Mouse (Mus musculus) effector memory CD4-positive, alpha-beta T cell, adult 5 months (primary cell): ENCODE measurements around the gene Rpl28. TPM values are rescaled to one million over a fixed set of nuclear protein-coding genes. Genes with fewer than 3 reads are reported as not detected.

Experiments used
- polyA plus RNA-seq: library from polyadenylated mRNA; unstranded; fragments of 100-300 nt; shearing (Covaris generic); gene quantifications from one replicate; pipeline ENCODE4 v1.2.1, GENCODE M21; 2017

The Rpl28 gene
- polyA plus RNA-seq: 251 TPM

DNA sequence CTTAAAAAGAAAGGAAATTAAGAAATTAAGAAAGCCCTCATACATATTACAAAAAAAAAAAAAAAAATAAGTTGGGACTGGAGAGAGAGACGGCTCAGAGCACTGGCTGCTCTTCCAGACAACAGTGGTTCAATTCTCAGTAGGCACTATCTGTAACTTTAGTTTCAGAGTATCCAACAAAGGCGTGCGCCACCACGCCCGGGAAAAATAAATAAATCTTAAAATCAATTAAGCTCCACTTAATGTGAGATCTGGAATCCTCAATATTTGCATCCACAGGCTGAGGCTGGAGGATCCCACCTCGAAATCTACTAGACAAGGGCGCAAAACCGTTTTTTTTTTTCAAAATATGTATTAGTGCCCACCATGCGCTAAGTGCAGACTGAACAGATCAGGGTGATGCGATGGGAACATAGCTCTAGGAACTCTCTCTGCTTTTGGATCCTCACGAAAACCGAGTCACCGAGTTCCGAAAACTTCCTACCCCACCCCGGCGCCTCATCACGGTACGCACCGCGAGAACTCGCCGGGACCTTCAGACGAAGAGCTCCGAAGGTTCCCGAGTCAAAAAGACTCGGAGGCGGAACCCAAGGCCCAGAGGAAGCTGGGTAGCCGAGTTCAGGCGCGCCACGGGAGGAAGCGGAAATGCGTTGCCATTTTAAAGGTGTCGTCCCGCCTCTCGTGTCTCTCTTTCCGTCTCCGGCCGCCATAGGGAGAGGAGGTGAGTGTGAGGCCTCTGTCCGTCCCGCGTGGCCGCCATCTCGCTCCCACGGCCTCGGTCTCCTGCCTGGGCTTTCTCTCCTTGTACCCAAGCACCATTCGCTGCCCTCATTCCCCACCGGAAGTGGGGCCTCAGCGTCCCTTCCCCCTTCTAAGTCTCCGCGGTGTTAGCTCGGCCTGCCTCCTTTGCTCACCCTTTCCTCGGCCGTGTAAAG is at the start of gene Rpl28:
Gene Rpl28, plus strand, starts transcription at position 597 of the 935 bp plus-strand sequence.

DNA sequence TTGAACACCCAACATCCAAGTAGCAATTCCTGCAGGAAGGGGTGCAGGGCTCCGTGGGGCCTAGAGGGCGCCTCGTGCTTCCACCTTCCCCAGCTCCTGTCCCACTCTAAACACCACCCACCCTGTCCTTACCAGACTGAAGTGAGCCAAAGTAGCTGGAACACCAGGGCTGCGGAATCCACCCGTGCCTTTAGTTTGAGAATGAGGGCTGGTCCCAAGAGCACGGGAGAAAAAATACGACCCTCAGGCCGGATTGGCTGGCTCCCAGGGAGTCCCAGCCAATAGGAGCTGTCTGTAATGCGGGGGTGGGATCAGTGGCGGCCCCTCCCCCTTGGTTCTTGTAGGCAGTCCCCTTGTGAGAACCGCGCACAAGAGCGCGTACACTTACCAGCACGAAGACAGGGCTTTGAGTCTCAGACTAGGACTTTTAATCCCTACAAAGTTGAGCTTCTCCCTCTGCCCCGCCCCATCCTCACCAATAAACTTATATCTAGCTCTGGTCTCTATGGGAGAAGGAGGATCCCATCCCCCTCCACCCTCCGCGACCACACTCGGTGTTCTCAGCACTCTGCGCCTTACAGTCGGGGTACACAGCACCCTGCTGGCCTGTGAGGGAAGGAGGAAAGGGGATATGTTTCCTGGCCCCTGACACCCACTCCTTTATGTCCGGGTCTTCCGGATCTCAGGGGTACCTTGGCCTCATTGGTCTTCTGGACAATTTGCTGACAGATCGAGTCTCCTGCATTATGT is 39.7 kb upstream of the Rpl28 start, which contains the start of gene Cox6b2:
Gene Cox6b2, minus strand, starts transcription at position 274 of the 750 bp plus-strand sequence.

DNA sequence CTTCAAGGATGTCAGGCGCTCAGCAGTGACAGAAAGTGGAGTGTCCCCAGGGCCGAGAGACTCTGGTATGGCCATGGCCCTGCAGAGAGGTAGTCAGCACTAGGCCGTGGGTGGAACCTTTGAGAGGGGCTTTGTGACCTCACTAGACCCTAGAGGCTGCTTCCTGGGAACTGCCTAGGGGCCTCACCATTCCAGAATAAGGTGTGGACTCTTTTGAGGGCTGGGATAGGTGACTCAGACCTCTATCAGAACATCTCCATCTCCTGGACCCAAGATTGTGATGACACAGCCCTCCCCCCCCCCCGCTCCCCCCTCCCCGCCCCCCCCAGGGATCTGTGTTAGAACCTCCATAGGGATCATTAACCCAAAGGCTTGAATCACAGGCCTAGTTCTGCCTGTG is 21.5 kb upstream of the Rpl28 start, which contains the start of gene Fam71e2:
Gene Fam71e2, minus strand, starts transcription at position 101 of the 400 bp plus-strand sequence.

DNA sequence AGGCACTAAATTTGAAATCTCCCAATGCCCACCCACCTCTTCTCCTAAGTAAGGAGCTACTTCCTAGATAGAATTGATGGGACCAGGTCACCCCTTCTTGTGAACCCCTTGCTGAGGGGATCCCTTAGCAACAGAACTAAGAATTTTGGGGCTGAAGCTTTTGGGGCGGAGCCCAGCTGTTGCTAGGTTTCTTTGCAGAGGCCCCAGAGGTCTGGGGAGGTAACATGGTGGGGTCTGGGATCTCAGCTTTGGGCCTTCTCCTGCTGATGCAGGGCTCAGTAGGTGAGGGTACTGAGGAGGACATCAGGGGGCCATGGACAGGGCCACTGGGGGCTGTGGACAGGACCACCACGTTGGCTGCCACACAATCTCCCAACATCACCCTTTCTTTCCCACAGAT is 9.9 kb upstream of the Rpl28 start, which contains the start of the genes Il11 and Tmem190:
Gene Il11, minus strand, starts transcription at position 101 of the 400 bp plus-strand sequence.
Gene Tmem190, plus strand, starts transcription at position 179 of the 400 bp plus-strand sequence.

DNA sequence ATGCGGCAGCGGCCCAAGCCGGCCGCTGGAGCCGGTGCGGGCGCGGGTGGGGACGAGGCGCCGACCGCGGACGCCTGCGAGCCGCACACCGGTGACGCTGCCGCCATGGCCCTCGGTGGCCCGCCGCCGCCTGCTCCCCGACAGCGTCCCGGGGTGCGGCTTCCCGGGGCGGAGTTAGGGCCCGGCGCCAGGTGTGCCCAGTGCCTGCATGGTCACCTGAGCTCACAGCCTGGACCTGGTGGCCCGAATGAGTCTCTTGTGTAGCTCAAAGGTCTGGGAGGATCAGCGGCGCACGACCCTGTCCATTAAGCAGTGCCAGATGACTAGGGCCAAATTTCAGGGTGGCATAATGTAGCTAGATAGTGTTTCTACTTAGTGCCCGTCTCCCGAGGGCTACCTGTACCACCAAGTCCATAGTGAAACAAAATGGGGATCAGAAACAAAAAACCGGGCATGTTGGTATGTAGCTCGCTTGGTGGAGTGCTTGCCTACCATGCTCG is 3.2 kb upstream of the Rpl28 start, which contains the start of gene Tmem238:
Gene Tmem238, minus strand, starts transcription at position 221 of the 500 bp plus-strand sequence.

DNA sequence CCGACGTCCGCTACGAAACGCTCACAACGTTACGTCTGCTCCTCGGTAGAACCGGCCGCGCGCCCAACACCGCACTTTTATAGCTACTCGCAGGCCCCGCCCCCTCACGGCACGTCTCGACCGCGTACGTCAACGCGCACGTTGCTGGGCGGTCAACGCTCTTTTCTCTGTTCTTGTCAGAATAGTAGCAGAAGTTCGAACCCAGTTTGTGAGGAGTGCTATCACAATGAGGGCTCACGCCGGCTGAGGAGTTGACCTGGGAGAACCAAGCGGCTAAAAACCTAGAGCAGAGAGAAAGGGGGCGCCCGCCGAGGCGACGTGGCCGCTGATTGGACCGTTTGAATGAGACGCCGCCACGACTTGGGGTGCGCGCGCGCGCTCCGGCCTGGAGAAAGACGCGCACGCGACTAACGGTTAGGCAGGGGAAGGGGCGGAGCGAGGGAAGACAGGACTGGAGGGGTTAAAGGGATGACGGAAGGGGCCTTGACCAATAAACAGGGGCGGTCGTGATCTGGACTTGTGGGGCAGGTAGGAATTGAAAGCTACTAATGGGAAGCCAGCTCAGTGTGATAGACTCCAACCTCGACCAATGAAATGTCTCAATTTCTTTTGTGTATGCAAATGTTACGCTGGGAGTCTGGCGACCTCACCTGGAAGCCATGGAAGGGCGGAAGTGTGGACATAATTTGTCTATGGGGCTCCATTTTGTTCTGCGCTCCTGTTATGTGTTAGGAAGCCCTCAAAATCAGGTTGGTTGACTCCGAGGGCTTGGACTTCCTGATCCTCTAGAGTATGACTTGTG is 19.8 kb downstream of the Rpl28 start, which contains the start of gene Ube2s:
Gene Ube2s, minus strand, starts transcription at position 288 of the 802 bp plus-strand sequence.

DNA sequence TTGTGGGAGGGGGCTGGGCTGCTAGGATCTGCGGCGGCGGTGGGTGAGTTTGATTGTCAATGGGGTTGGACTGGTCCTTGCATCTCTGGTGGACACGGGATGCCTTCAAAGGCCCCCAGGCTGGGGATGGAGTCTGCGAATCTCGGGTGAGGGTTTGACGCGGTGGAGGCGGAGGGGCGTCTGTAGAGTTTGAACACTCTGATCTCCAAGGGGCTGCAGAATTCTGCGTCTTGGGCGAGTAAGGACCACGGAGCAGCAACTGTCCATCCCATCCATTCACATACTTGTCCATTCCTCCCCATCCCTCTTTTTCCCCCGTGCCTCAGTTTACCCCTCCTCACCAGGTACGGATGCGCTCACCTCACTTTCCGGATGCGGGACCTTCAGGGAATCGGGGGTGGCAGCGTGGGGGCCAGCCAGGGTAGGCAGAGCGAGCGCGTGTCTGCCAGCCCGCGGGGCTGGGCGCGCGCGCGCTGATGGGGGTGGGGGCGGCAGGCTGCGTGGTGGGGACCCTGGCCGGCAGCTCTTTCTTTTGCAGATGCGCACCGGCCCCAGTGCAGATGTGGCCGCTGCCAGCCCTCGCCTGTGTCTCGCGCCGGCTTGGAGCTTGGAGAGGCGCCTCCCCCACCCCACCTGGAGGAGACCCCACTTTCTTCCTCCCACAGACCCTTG is 51.7 kb downstream of the Rpl28 start, which contains the start of gene Shisa7:
Gene Shisa7, minus strand, starts transcription at position 452 of the 672 bp plus-strand sequence.

Other genes starting within 250 kb of the Rpl28 start
- 0.21 TPM for gene Syt5, start 245.3 kb upstream of the Rpl28 start, polyA plus RNA-seq
- not detected for gene Ptprh, start 188.8 kb upstream of the Rpl28 start, polyA plus RNA-seq
- 12.0 TPM for gene Tmem86b, start 161.5 kb upstream of the Rpl28 start, polyA plus RNA-seq
- gene Ppp6r1, start 133.9 kb upstream of the Rpl28 start, polyA plus RNA-seq: 235 TPM
- gene Hspbp1, start 107.8 kb upstream of the Rpl28 start, polyA plus RNA-seq: 60.7 TPM
- gene Brsk1, start 102.3 kb upstream of the Rpl28 start, polyA plus RNA-seq: not detected
- not detected for gene Tmem150b, start 67.6 kb upstream of the Rpl28 start, polyA plus RNA-seq
- 33.0 TPM for gene Kmt5c, start 52.8 kb upstream of the Rpl28 start, polyA plus RNA-seq
- gene Cox6b2, start 39.8 kb upstream of the Rpl28 start, polyA plus RNA-seq: 1.7 TPM
- not detected for gene Fam71e2, start 21.6 kb upstream of the Rpl28 start, polyA plus RNA-seq
- gene Il11, start 10.0 kb upstream of the Rpl28 start, polyA plus RNA-seq: not detected
- not detected for gene Tmem190, start 9.9 kb upstream of the Rpl28 start, polyA plus RNA-seq
- 7.3 TPM for gene Tmem238, start 3.2 kb upstream of the Rpl28 start, polyA plus RNA-seq
- gene Ube2s, start 19.7 kb downstream of the Rpl28 start, polyA plus RNA-seq: 295 TPM
- 0.91 TPM for gene Shisa7, start 51.8 kb downstream of the Rpl28 start, polyA plus RNA-seq
- gene Isoc2b, start 77.4 kb downstream of the Rpl28 start, polyA plus RNA-seq: 8.8 TPM
- 0.60 TPM for gene Isoc2a, start 84.3 kb downstream of the Rpl28 start, polyA plus RNA-seq
- gene Gm36210, start 113.6 kb downstream of the Rpl28 start, polyA plus RNA-seq: not detected
- 3.0 TPM for gene Zfp628, start 122.3 kb downstream of the Rpl28 start, polyA plus RNA-seq
- not detected for gene Nat14, start 129.2 kb downstream of the Rpl28 start, polyA plus RNA-seq
- not detected for gene Ssc5d, start 132.9 kb downstream of the Rpl28 start, polyA plus RNA-seq
- gene Sbk2, start 171.5 kb downstream of the Rpl28 start, polyA plus RNA-seq: 1.0 TPM
- not detected for gene Sbk3, start 178.3 kb downstream of the Rpl28 start, polyA plus RNA-seq
- gene Zfp579, start 203.3 kb downstream of the Rpl28 start, polyA plus RNA-seq: 13.8 TPM
- 15.8 TPM for gene Zfp524, start 221.5 kb downstream of the Rpl28 start, polyA plus RNA-seq
- 47.5 TPM for gene Fiz1, start 221.8 kb downstream of the Rpl28 start, polyA plus RNA-seq
- 7.6 TPM for gene Gm44973, start 222.6 kb downstream of the Rpl28 start, polyA plus RNA-seq
- 6.1 TPM for gene Zfp865, start 227.5 kb downstream of the Rpl28 start, polyA plus RNA-seq
- not detected for gene Ccdc106, start 227.7 kb downstream of the Rpl28 start, polyA plus RNA-seq
- not detected for gene 4632433K11Rik, start 241.2 kb downstream of the Rpl28 start, polyA plus RNA-seq
- gene Zfp784, start 245.6 kb downstream of the Rpl28 start, polyA plus RNA-seq: 2.4 TPM